Mouse (Mus musculus) CH12.LX (cell line): ENCODE measurements around the gene Cdh23. TPM values are rescaled to one million over a fixed set of nuclear protein-coding genes. Genes with fewer than 3 reads are reported as not detected.
A peak's percentile ranks its signal among the peaks of the same experiment; 100 is the strongest.

Experiments used
- DNase-seq: peaks from one replicate; pipeline ENCODE4 v3.0.0-alpha.2; 2013; ENCODE audit errors: extremely low read depth
- H3K27ac ChIP-seq: 2 replicates; pipeline ENCODE4 v1.5.1; 2012; ENCODE audit warnings: low read depth, mild to moderate bottlenecking, control low read depth, moderate library complexity; ENCODE audit not compliant: insufficient read depth
- H3K27me3 ChIP-seq: replicated peaks from 2 replicates; pipeline ENCODE3; 2012; ENCODE audit warnings: inconsistent platforms
- H3K36me3 ChIP-seq, 2 experiments: replicated peaks in 1 of 2; 2 replicates each; pipeline versions ENCODE3 to v1.6.1; 2012; ENCODE audit warnings: inconsistent platforms in 1 of 2, low read length in 1 of 2, mild to moderate bottlenecking in 1 of 2, mixed read lengths in 1 of 2, moderate library complexity in 1 of 2; ENCODE audit not compliant: control insufficient read depth in 1 of 2, insufficient read depth in 1 of 2
- H3K4me1 ChIP-seq, 2 experiments: 2 replicates each; pipeline ENCODE4 v1.6.1; 2012; ENCODE audit warnings: inconsistent platforms in 1 of 2, moderate library complexity in 1 of 2; ENCODE audit not compliant: insufficient read depth in 2 of 2, control insufficient read depth in 1 of 2
- H3K4me2 ChIP-seq: 2 replicates; pipeline ENCODE4 v1.6.1; 2012; ENCODE audit warnings: low read depth, mild to moderate bottlenecking, control low read depth; ENCODE audit not compliant: poor library complexity, insufficient read depth, severe bottlenecking
- H3K4me3 ChIP-seq, 3 experiments: fragments of 150-350 bp in 1 of 3; sonication (generic) in 1 of 3; replicated peaks in 1 of 3; 2 replicates each; pipeline versions ENCODE3 to v1.5.1; 2011 to 2012; ENCODE audit warnings: low read depth in 2 of 3, low read length in 2 of 3, mild to moderate bottlenecking in 2 of 3, moderate library complexity in 2 of 3, control low read depth in 1 of 3, improper control_type of control experiment in 1 of 3, inconsistent platforms in 1 of 3, mixed read lengths in 1 of 3; ENCODE audit not compliant: poor library complexity in 1 of 3
- H3K79me2 ChIP-seq: replicated peaks from 2 replicates; pipeline ENCODE4 v1.6.1; 2012; ENCODE audit warnings: mild to moderate bottlenecking, moderate library complexity; ENCODE audit not compliant: control insufficient read depth, poor library complexity, insufficient read depth, severe bottlenecking; ENCODE audit errors: extremely low read depth
- H3K9ac ChIP-seq: 2 replicates; pipeline ENCODE4 v1.6.1; 2012; ENCODE audit warnings: low read depth, mild to moderate bottlenecking, control low read depth, moderate library complexity; ENCODE audit not compliant: insufficient read depth
- H3K9me3 ChIP-seq: replicated peaks from 2 replicates; pipeline ENCODE3; 2012; ENCODE audit warnings: low read length, inconsistent platforms, mixed read lengths
- E2F4 ChIP-seq: IDR thresholded peaks from 2 replicates; pipeline ENCODE4 v1.6.1; 2011; ENCODE audit warnings: low read depth, low read length, improper control_type of control experiment; ENCODE audit not compliant: insufficient replicate concordance
- ELF1 ChIP-seq: IDR thresholded peaks from 2 replicates; pipeline ENCODE4 v1.6.1; 2014; ENCODE audit warnings: low read depth, mild to moderate bottlenecking, inconsistent platforms, low read length, improper control_type of control experiment
- EP300 ChIP-seq: IDR thresholded peaks from 2 replicates; pipeline ENCODE4 v1.6.1; 2011; ENCODE audit warnings: low read length, improper control_type of control experiment
- GABPA ChIP-seq: IDR thresholded peaks from 2 replicates; pipeline ENCODE4 v1.6.1; 2012; ENCODE audit warnings: low read depth, low read length, improper control_type of control experiment, inconsistent platforms; ENCODE audit not compliant: insufficient replicate concordance
- JUN ChIP-seq: IDR thresholded peaks from 2 replicates; pipeline ENCODE4 v1.6.1; 2011; ENCODE audit warnings: low read depth, mild to moderate bottlenecking, low read length, improper control_type of control experiment, moderate library complexity; ENCODE audit not compliant: insufficient read depth
- MAZ ChIP-seq: IDR thresholded peaks from 2 replicates; pipeline ENCODE4 v1.6.1; 2012; ENCODE audit warnings: low read depth, mild to moderate bottlenecking, inconsistent platforms, low read length, improper control_type of control experiment, moderate library complexity
- MYC ChIP-seq: IDR thresholded peaks from 2 replicates; pipeline ENCODE4 v1.6.1; 2011; ENCODE audit warnings: low read depth, mild to moderate bottlenecking, improper control_type of control experiment, low read length
- NELFE ChIP-seq: IDR thresholded peaks from 2 replicates; pipeline ENCODE4 v1.6.1; 2011; ENCODE audit warnings: low read depth, low read length, improper control_type of control experiment
- RAD21 ChIP-seq: IDR thresholded peaks from 2 replicates; pipeline ENCODE4 v1.6.1; 2011; ENCODE audit warnings: low read depth, mild to moderate bottlenecking, low read length, improper control_type of control experiment, moderate library complexity
- SIN3A ChIP-seq: IDR thresholded peaks from 2 replicates; pipeline ENCODE4 v1.6.1; 2012; ENCODE audit warnings: low read length, improper control_type of control experiment, inconsistent platforms
- SMC3 ChIP-seq: IDR thresholded peaks from 2 replicates; pipeline ENCODE4 v1.6.1; 2011; ENCODE audit warnings: low read depth, low read length, improper control_type of control experiment
- TBP ChIP-seq: conservative IDR thresholded peaks from 2 replicates; pipeline ENCODE4 v1.6.1; 2011; ENCODE audit warnings: low read depth, low read length, improper control_type of control experiment
- TCF12 ChIP-seq: IDR thresholded peaks from 2 replicates; pipeline ENCODE4 v1.6.1; 2014; ENCODE audit warnings: low read depth, mild to moderate bottlenecking, inconsistent platforms, low read length, improper control_type of control experiment
- USF1 ChIP-seq: IDR thresholded peaks from 2 replicates; pipeline ENCODE4 v1.6.1; 2014; ENCODE audit warnings: low read depth, mild to moderate bottlenecking, inconsistent platforms, low read length, improper control_type of control experiment
- ZC3H11A ChIP-seq: IDR thresholded peaks from 2 replicates; pipeline ENCODE4 v1.6.1; 2012; ENCODE audit warnings: low read depth, mild to moderate bottlenecking, inconsistent platforms, low read length, improper control_type of control experiment
- ZNF384 ChIP-seq: IDR thresholded peaks from 2 replicates; pipeline ENCODE4 v1.6.1; 2012; ENCODE audit warnings: low read depth, low read length, improper control_type of control experiment, inconsistent platforms
- dilution Hi-C: fragments of 300-500 bp; cut with MboI; formaldehyde crosslinking; loops from 2 replicates; pipeline ENCODE4 v1.14.3; 2020; ENCODE audit warnings: low sequenced_read_pairs; ENCODE audit not compliant: extremely low pct_unique_long_range_greater_than_20kb, extremely low pct_ligation_motif_present
- in situ Hi-C: fragments of 300-500 bp; cut with MboI; formaldehyde crosslinking; loops from 3 replicates; pipeline ENCODE4 v1.14.3; 2019; ENCODE audit warnings: low sequenced_read_pairs, low pct_ligation_motif_present, low pct_unique_long_range_greater_than_20kb, mixed read lengths
- polyA plus RNA-seq: library from polyadenylated mRNA; unstranded; fragments of >175 nt; gene quantifications from 2 replicates; pipeline ENCODE4 v1.2.1, GENCODE M21; 2012; ENCODE audit warnings: low read depth; ENCODE audit not compliant: insufficient read length
- total RNA-seq, 2 experiments: library from RNA; depleted of rRNA; stranded (reverse); fragments of 300-350 nt in 1 of 2; fragments of >200 nt in 1 of 2; gene quantifications; 2 replicates each; pipeline ENCODE4 v1.2.3; 2012 to 2014

Gene Cdh23
- total and polyA plus RNA-seq, 3 experiments, result 0.20 to 0.73 (median 0.30) TPM

GRCm38 (mm10) chr10:60739619-60740363, 43.5 kb upstream of the Cdh23 start (continued):
- TF ChIP-seq SMC3 (no peak), ZC3H11A (no peak), TBP (no peak), RAD21 (peak; percentile 14), E2F4 (no peak), TCF12 (peak; percentile 96), GABPA (no peak), MYC (peak; percentile 63; the same call in 1 of the 2 replicates), USF1 (no peak), EP300 (peak; percentile 87), NELFE (no peak), SIN3A (peak; percentile 32; the same call in 1 of the 2 replicates), JUN (peak; percentile 40)

GRCm38 (mm10) chr10:60737886-60738640, 41.8 kb upstream of the Cdh23 start:
- Histone ChIP-seq H3K27me3 (no peaks in the 10 kb centered on the region), H3K9ac (no peak overlapping the region), H3K4me1 (peaks cover 78 to 95% of the 10 kb centered on the region in 2 experiments), H3K9me3 (peaks cover 4% of the 10 kb centered on the region), H3K4me2 (no peak overlapping the region), H3K27ac (peak overlapping the region; percentile 98; the same call in 1 of the 2 replicates), H3K4me3 (no peak overlapping the region), H3K79me2 (no peaks in the 10 kb centered on the region; the same call in 1 of the 2 replicates), H3K36me3 (peaks cover 12 to 52% of the 10 kb centered on the region in 2 experiments)
- no peak for DNase-seq
- peak; percentile 95 for TF ChIP-seq ZNF384
- no peak for TF ChIP-seq ELF1
- peak; percentile 72; the same call in 1 of the 2 replicates for TF ChIP-seq MAZ
- TF ChIP-seq USF1, result no peak
- dilution Hi-C loops (no loop called here), in situ Hi-C loops (no loop called here)
